Mouse (Mus musculus) small intestine, adult 2 months (tissue): ENCODE data around the gene Fcgbp. TPM values are rescaled to one million over a fixed set of nuclear protein-coding genes. Genes with fewer than 3 reads are reported as not detected.
"Not testable (repeated sequence)": the region's sequence is repeated elsewhere in the genome, so short reads cannot be mapped to it uniquely, and the experiment has no call there.

Experiments used
- H3K27ac ChIP-seq: fragments of 200-500 bp; 2 replicates; pipeline ENCODE4 v1.5.1; 2012; ENCODE audit warnings: low read depth, low read length, control low read depth, inconsistent platforms; ENCODE audit not compliant: insufficient read depth
- H3K27me3 ChIP-seq: fragments of 200-500 bp; 2 replicates; pipeline ENCODE4 v1.6.1; 2012; ENCODE audit warnings: mild to moderate bottlenecking, moderate library complexity, low read length, inconsistent platforms; ENCODE audit not compliant: control insufficient read depth, insufficient read depth
- H3K36me3 ChIP-seq: fragments of 200-500 bp; 2 replicates; pipeline ENCODE4 v1.6.1; 2012; ENCODE audit warnings: mild to moderate bottlenecking, low read length, control low read depth, inconsistent platforms; ENCODE audit not compliant: control insufficient read depth, insufficient read depth
- H3K4me1 ChIP-seq: fragments of 200-500 bp; 2 replicates; pipeline ENCODE4 v1.6.1; 2012; ENCODE audit warnings: low read length, inconsistent platforms, mixed read lengths; ENCODE audit not compliant: control insufficient read depth, insufficient read depth, insufficient read length
- H3K4me3 ChIP-seq: fragments of 200-500 bp; 2 replicates; pipeline ENCODE4 v1.5.1; 2012; ENCODE audit warnings: low read depth, mild to moderate bottlenecking, control low read depth, inconsistent platforms, low read length, moderate library complexity
- CTCF ChIP-seq: fragments of 200-500 bp; IDR thresholded peaks from 2 replicates; pipeline ENCODE4 v1.5.1; 2012; ENCODE audit warnings: low read depth, mild to moderate bottlenecking, control low read depth, inconsistent platforms, low read length, moderate library complexity, mixed read lengths; ENCODE audit not compliant: insufficient replicate concordance, insufficient read length; ENCODE audit errors: extremely low read depth
- POLR2A ChIP-seq: fragments of 200-500 bp; IDR thresholded peaks from 2 replicates; pipeline ENCODE4 v1.6.1; 2012; ENCODE audit warnings: low read depth, mild to moderate bottlenecking, control low read depth, inconsistent platforms, low read length, moderate library complexity
- WGBS: fragments of 180-500 bp; shearing (Covaris S2); methylation state at CpG from one replicate; pipeline ENCODE4 v1.1.7; 2018; 5-methylcytosine and 5-hydroxymethylcytosine counted together
- polyA plus RNA-seq: library from polyadenylated mRNA; depleted of rRNA; stranded (reverse); fragments of >200 nt; gene quantifications from 2 replicates; pipeline ENCODE4 v1.2.3, GENCODE M21; 2012

Fcgbp gene
- polyA plus RNA-seq, 1 experiment: 3,973 TPM

GRCm38 (mm10) chr7:28068661-28069060, 2.4 kb upstream of the Fcgbp start:
- Histone ChIP-seq H3K4me3 (no peak overlapping the region), H3K27ac (no peak overlapping the region), H3K36me3 (no peaks in the 10 kb centered on the region), H3K27me3 (no peaks in the 10 kb centered on the region), H3K4me1 (peaks cover 15% of the 10 kb centered on the region)
- 73% methylated on average over 3 of the region's 3 CpGs for WGBS
- TF ChIP-seq POLR2A (no peak), CTCF (no peak)

GRCm38 (mm10) chr7:28069546-28070172, 1.4 kb upstream of the Fcgbp start:
- 36% methylated on average over 3 of the region's 3 CpGs for WGBS
- H3K27ac ChIP-seq: no peak overlapping the region

GRCm38 (mm10) chr7:28084215-28084614, 13.2 kb downstream of the Fcgbp start:
- Histone ChIP-seq H3K27ac (no peak overlapping the region), H3K4me1 (no peaks in the 10 kb centered on the region), H3K27me3 (no peaks in the 10 kb centered on the region), H3K36me3 (no peaks in the 10 kb centered on the region), H3K4me3 (no peak overlapping the region)
- TF ChIP-seq CTCF (no peak), POLR2A (no peak)
- 73% methylated on average over 7 of the region's 7 CpGs for WGBS

More at GRCm38 (mm10) chr7:28069546-28070172, 1.4 kb upstream of the Fcgbp start:
- Histone ChIP-seq H3K36me3 (no peaks in the 10 kb centered on the region), H3K4me1 (peaks cover 11% of the 10 kb centered on the region), H3K27me3 (no peaks in the 10 kb centered on the region), H3K4me3 (no peak overlapping the region)
- no peak for TF ChIP-seq CTCF
- no peak for TF ChIP-seq POLR2A

- H3K4me3 ChIP-seq: no peak overlapping the region
- no peaks in the 10 kb centered on the region for H3K4me1 ChIP-seq
- H3K36me3 ChIP-seq: no peaks in the 10 kb centered on the region
- no peaks in the 10 kb centered on the region for H3K27me3 ChIP-seq
- 83% methylated on average over 16 of the region's 16 CpGs for WGBS
- TF ChIP-seq POLR2A (no peak), CTCF (no peak)
- H3K27ac ChIP-seq: no peak overlapping the region
Observed at GRCm38 (mm10) chr7:28086236-28086635, 15.2 kb downstream of the Fcgbp start.

- H3K36me3 ChIP-seq: no peaks in the 10 kb centered on the region
- 63% methylated on average over 11 of the region's 11 CpGs for WGBS
- no peak; the same call in 1 of the 2 replicates for TF ChIP-seq POLR2A
- no peak for TF ChIP-seq CTCF
- no peaks in the 10 kb centered on the region for H3K27me3 ChIP-seq
- H3K4me1 ChIP-seq: no peaks in the 10 kb centered on the region
- H3K4me3 ChIP-seq: no peak overlapping the region
- no peak overlapping the region for H3K27ac ChIP-seq
Observed at GRCm38 (mm10) chr7:28093541-28093940, 22.5 kb downstream of the Fcgbp start.

- H3K4me3 ChIP-seq: no peak overlapping the region
- TF ChIP-seq POLR2A (no peak), CTCF (no peak)
- H3K27ac ChIP-seq: no peak overlapping the region
- H3K27me3 ChIP-seq: no peaks in the 10 kb centered on the region
- H3K4me1 ChIP-seq: no peaks in the 10 kb centered on the region
- WGBS: 96% methylated on average over 16 of the region's 16 CpGs
- H3K36me3 ChIP-seq: no peaks in the 10 kb centered on the region
Observed at GRCm38 (mm10) chr7:28099101-28099500, 28.1 kb downstream of the Fcgbp start.

GRCm38 (mm10) chr7:28100596-28101590, 29.9 kb downstream of the Fcgbp start:
- Histone ChIP-seq H3K4me3 (no peak overlapping the region), H3K36me3 (no peaks in the 10 kb centered on the region), H3K27ac (no peak overlapping the region), H3K4me1 (peaks cover 2% of the 10 kb centered on the region; the same call in 1 of the 2 replicates), H3K27me3 (no peaks in the 10 kb centered on the region)
- WGBS: 66% methylated on average over 17 of the region's 17 CpGs
- TF ChIP-seq POLR2A (no peak), CTCF (peak; percentile 65; the same call in 1 of the 2 replicates)

GRCm38 (mm10) chr7:28102936-28103335, 31.9 kb downstream of the Fcgbp start:
- H3K27ac ChIP-seq, H3K4me3 ChIP-seq, H3K4me1 ChIP-seq, H3K27me3 ChIP-seq, H3K36me3 ChIP-seq: not testable (repeated sequence)
- 49% methylated on average over 5 of the region's 5 CpGs for WGBS
